Mouse (Mus musculus) CD8-positive naive resting alpha-beta T cell, adult 57 days (primary cell): ENCODE data around the gene Pdp2. TPM values are rescaled to one million over a fixed set of nuclear protein-coding genes. Genes with fewer than 3 reads are reported as not detected.

Experiments used
- total RNA-seq: library from RNA; stranded (reverse); gene quantifications from one replicate; pipeline ENCODE4 v1.2.4, GENCODE M21; 2023

Pdp2 gene
- 11.0 TPM for total RNA-seq

DNA sequence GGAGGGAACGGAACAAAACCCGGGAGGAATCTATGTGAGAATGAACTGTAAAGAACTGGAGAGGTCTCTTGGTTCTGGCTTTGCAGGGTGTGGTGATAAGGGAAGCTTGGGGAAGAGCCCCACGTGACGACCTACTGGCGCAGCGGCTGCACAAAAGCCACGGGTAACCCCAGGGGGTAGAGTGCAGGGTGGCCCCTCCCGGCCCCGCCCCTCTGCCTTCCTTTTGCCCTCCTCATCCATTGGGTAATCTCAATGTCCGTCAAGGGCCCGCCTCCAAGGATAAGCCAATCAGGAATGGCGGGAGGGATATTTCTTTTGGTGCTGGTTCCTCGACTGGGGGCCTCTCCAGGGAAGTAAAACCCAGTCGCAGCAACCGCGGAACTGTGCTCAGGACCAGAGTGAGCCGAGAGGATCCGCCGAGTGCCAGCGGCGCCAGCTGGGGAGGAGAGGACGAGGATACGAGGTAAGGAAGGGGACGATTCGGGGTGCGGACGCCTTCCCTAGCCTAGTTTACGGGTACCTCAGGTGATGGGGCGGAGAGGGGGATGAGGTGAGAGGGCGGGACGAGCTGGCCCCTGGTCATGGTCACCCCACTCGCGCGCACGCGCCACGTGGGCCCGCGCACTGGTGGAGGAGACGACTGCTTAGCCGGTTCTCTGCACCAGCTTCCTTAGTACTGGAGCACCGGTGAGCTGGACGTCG, at the start of gene Pdp2:
Pdp2 (plus strand) TSS at position 319 of the 702 bp plus-strand sequence.

DNA sequence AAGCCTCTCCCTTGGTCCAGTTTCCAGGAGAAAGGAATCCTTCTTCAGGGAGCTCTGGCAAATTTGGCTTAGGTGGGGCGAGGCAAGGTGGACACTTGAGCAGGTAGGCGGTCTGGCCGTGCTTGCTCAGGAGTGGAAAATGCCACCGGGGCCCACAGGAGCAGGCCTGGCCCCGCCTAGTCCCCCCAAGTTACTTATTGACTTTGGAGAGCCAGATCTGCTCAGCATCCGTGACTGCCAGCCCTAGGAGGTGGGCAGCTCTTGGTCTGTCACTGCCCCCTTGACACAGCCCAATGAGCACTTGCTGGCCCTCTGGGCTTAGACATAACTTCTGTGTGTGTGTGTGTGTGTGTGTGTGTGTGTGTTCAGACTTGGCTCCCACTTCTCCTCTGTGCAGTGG, 32.9 kb downstream of the Pdp2 start, which contains the start of gene Cdh16:
Cdh16 (minus strand) TSS at position 236 of the 400 bp plus-strand sequence.

DNA sequence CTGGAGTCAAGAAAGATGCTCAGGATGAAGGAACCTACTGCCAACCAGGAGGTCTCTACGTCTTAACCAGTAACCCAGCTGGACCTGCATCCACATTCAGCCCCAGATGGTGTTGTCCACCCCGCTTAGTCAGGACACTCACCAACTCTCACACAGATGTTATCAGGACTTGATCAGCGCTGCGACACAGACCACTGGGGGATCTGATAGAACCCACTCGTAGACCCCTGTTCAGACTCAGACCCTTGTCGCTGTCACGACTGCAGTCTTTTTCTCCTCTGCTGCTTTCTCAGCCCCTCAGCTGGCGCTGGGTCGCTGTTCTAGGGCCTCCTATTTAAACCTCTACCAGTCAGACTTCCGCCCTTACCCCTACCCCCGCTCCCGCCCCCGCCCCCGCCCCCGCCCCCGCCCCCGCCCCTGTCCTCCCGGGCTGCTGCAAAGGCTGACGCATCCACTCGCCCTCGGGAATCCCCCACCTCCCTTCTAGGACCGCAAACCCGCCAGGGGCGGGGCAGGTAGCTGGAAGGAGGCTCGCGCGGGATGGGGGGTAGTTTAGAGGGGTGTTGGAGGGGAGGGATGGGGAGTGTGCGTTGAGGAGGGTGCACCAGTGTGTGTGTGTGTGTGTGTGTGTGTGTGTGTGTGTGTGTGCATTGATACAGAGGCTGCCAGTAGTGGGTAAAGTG, 39.9 kb downstream of the Pdp2 start, which contains the start of gene Rrad:
Rrad (minus strand) TSS at position 347 of the 683 bp plus-strand sequence.

DNA sequence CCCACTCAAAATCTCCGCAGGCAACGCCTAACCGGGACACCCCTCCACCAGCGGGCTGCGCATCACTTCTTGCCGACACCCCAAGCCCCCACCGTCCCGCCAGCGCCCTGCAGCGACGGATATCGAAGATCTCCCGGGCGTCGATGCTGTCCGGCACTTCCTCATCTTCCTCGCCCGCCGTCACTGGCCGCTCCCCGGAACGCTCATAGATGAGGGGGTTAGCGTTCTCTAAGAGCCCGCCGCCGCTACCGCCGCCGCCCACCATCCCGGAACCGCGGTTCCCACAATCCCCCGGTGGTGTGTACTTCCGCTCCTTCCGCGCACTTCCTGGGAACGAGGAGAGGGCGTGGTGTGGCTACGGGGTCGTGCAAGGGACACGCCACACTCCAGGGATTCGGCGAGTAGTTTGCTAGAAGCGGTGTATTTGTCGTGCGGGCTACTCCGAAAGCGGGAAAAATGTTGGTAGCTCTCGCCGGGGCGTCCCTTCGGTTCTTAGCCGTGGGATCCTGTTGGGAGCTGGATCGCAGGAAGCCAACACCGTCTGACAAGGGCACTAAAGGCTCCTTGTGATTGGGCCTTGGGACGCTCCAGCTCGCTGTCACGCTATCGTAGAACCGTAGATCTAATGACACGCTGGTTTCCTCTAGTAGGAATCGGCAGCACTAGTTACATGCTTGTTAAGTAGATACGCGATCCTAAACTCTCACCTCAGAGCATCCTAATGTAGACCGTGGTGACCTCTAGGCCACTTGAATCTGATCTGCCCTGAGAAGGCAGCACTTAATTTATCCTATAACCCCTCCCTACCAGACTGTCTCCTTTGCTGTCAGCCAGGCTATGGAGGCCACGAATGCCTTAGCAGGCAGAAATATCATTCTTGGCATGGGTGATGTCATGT, 50.4 kb downstream of the Pdp2 start, which contains the start of gene Ciao2b:
Ciao2b (minus strand) TSS at position 540 of the 898 bp plus-strand sequence.

Other genes starting within 250 kb of the Pdp2 start
- 2.6 TPM for gene Cmtm4, start 195.6 kb upstream of the Pdp2 start, total RNA-seq
- gene Dync1li2, start 148.4 kb upstream of the Pdp2 start, total RNA-seq: 51.6 TPM
- gene Terb1, start 81.5 kb upstream of the Pdp2 start, total RNA-seq: 0.31 TPM
- gene Nae1, start 56.8 kb upstream of the Pdp2 start, total RNA-seq: 32.4 TPM
- gene Car7, start 56.8 kb upstream of the Pdp2 start, total RNA-seq: 1.7 TPM
- not detected for gene Cdh16, start 32.9 kb downstream of the Pdp2 start, total RNA-seq
- gene Rrad, start 39.9 kb downstream of the Pdp2 start, total RNA-seq: 33.6 TPM
- 29.1 TPM for gene Ciao2b, start 50.5 kb downstream of the Pdp2 start, total RNA-seq
- not detected for gene Ces2a, start 142.6 kb downstream of the Pdp2 start, total RNA-seq
- not detected for gene Ces2b, start 240.1 kb downstream of the Pdp2 start, total RNA-seq